Mouse (Mus musculus) monocyte, adult 5-6 weeks (primary cell): Measurements from ENCODE around the gene Palm2. TPM values are rescaled to one million over a fixed set of nuclear protein-coding genes. Genes with fewer than 3 reads are reported as not detected.

Experiments used
- ATAC-seq: fragments of 153-309, 156-312 bp; replicated peaks from 2 replicates; pipeline ENCODE4 v1.8.0; 2017; ENCODE audit warnings: mild to moderate bottlenecking; ENCODE audit not compliant: low TSS enrichment, insufficient number of reproducible peaks, severe bottlenecking, poor library complexity, low FRiP score
- total RNA-seq: library from RNA; stranded (forward); fragments of 200-1000, 200-491, 200-594 nt; gene quantifications from 3 replicates; pipeline ENCODE4 v1.2.3, GENCODE M21; 2017

Gene Palm2
- total RNA-seq, 1 experiment from 2014 or later, result not detected

DNA sequence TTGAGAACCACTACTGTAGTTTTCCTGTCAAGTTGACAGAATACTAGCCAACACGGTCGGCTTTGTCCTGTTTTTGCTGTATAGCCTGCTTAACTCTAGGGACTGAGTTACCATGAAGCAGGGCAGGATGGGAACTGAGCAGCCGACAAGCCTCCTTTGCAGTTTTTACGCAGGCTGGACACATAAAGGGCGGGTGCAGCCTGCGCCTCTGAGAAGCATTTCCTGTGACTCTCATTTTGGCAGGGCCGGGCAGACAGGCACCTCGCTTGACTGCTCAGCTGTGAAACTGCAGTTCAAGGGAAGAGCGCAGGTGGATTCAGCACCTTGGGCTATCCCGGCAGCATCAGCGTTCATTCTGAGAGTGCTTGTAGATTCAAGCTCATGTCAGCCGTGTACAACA is 247.5 kb downstream of the Palm2 start:
- peak; percentile 41; the same call in 1 of the 2 replicates for ATAC-seq

GRCm38 (mm10) chr4:57682341-57682740 is 248.3 kb downstream of the Palm2 start:
- ATAC-seq, result no peak

DNA sequence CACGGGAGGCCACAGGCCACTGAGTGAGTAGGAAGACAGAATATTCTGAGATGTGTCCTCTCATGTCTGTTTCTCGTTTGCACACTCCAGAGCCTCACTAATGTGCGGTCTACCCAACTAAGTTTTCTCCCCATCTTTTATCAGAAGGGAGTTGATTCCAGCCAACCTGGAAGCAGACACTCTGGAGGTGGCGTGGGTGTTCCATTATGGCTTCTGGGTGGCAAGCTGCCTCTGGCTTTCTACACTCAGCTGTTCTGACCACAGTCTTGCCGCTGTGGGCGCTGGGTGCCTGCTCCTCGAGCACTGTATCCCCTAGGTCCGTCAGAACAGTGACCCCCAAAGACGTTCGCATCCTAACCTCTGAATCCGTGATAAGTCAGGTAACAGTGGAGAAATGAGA is 248.9 kb downstream of the Palm2 start:
- no peak for ATAC-seq

DNA sequence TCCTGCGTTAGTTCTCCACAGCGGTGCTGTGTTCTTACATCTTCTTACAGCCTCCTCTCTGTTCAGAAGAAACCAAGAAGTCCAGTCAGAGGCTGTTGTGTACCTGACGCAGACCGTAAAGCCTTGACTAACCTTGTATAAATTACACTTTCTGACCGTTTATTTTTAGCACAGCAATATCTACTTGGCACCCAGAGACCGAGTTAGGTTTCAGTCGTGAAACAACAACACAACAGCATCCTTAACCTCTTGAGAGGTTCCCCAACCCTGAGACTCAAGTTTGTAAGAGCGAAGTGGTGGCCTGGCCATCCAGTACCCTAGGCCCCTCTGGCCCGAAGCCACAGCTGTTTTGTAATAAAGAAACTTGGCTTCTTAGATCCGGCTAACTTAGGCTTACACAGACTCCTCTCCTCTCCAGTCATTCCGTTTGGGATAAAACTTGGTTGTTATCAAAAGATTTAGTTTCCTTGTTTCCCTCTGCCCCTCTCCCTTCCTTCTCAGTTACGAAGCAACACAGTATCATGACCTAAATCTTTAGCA is 250.7 kb downstream of the Palm2 start:
- ATAC-seq, result no peak

- no peak for ATAC-seq
Observed at GRCm38 (mm10) chr4:57686736-57687135, 252.7 kb downstream of the Palm2 start.

DNA sequence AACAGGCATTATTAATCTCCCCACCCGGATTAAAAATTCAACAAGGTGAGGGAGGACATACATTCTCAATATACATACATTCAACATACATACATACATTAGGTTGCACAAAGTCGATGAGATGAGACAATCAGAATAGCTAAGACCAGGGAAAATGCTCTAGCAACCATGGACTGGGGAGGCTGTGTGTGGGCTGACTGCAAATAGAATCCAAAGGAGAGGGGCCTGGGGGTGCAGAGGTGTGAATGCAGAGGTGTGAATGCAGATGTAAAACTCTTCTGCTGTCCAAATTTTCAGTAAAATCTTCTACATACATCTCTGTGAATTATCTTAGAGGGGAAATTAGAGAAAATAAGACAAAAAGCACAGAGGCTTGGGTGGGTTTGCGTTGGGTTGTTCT is 253.5 kb downstream of the Palm2 start:
- ATAC-seq, result no peak

GRCm38 (mm10) chr4:57688131-57688530 is 254.1 kb downstream of the Palm2 start:
- no peak for ATAC-seq

DNA sequence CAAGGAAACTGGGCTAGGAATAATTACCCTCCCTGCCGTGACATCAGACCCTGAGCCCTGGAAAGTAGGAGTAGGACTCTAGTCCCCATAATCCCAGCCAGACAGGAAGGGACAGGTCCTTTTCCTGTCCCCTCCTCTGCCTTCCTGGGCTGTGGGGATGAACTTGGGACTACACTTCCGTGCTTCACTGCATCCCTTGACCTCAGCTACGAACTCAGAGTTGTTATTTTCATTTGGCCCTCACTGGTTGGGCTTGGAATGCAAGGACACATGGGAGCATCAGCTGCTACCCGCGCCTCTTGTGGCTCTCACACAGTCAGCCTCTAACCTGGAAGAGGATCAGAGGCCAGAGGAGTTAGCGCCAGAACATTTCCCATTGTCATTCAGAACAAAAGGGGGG is 256.0 kb downstream of the Palm2 start:
- no peak for ATAC-seq

GRCm38 (mm10) chr4:57690805-57691204 is 256.8 kb downstream of the Palm2 start:
- ATAC-seq, result no peak

DNA sequence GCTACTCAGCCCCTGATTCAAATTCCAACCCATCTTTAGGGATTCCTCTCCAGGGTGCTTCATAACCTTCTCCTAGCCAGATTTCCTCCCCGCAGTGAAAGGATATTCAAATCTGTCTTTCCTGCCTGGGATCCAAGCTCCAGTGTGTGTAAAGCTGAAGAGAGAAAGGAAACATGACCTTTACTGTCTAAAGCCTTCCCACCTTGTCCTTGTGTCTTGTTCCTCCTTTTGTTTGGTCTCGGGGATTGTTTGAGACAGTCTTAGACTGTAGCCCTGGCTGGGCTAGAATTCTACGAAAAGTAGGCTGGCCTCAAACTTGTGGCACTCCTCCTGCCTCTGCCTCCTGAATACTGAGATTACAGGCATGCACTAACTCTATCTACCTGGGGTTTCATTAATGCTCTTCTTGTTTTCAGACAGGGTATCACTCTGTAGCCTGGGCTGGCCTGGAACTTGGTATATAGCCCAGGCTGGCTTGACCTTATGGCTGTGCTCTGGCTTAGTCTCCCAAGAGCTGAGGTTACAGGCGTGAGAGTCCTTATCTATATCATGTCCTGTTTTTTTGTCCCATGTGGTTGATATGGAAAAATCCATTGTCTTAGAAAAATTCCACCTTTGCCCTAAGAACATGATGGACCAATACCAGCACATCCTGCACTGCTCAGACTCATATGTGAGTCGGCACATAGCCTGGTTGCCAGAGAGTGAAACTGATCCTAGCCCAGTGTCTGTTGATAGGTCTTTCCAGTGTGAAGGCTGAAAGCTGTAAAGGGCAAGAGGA is 260.5 kb downstream of the Palm2 start:
- no peak for ATAC-seq

GRCm38 (mm10) chr4:57696955-57697354 is 262.9 kb downstream of the Palm2 start:
- ATAC-seq, result no peak

DNA sequence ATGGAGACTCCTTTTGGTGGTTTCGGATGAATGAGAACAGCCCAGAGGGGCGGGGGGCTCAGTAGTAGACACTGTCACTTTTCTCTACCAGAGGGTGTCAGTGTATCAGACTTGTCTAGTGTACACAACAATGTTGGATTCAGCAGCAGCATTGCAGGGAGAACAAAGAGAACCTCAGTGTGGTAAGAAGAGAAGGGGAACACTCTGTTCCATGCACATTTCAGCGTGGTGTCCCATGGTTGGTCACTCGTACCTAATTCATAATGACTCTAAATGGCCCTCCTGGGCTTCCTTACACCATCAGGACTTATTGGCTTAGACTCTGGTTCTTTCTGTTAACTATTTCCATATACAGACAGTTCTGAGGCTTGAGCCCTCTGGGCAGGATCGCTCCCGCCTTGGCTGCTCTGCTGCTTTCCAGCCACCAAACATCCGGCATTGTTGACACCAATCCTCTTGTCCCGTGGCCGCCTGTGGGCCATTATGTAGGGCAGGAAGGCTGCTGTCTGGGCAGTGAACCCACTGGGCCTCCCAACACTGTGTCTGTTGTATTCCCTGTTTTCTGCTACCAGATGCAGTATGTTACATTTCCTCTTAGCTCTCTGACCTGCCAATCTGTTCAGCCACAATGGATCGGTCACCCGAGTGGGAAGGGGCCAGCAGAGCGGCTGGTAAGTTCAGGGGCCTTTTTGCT is 264.0 kb downstream of the Palm2 start:
- no peak for ATAC-seq

DNA sequence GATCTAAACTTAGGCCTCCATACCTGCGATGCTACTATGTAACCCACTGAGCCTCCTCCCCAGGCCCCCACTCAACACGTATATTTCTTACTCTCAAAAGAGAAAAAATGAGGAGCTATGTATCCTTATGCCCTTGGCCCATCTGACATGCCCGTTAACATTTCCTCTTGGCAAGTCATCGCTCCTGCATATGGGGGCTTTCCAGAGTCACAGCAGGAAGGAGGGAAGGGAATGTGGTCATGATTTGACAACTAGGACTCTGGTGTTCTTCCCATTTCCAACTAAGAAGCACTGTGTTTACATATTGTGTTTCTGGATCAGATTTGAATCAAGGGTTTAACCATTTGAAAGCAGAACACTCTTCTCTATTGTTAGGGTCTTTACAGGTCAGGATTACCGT is 267.5 kb downstream of the Palm2 start:
- no peak for ATAC-seq

GRCm38 (mm10) chr4:57703574-57704470 is 269.8 kb downstream of the Palm2 start:
- no peak for ATAC-seq

DNA sequence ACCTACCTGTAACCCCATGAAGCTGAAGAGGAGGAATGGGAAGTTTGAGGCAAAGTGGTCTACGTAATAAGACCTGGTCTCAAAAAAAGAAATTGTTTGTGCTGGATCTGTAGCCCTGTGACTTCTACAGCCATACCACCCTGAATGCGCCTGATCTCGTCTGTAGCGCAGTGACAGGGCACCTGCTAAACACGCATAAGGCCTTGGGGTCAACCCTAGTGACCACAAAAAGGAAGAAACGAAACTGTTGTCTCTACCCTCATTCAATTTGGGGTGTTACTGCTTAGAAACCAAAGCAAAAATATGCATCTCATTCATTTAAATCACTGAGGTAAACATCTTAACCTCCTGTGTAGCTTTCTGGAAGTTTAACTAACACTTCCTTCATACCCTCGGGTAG is 270.5 kb downstream of the Palm2 start:
- no peak for ATAC-seq

DNA sequence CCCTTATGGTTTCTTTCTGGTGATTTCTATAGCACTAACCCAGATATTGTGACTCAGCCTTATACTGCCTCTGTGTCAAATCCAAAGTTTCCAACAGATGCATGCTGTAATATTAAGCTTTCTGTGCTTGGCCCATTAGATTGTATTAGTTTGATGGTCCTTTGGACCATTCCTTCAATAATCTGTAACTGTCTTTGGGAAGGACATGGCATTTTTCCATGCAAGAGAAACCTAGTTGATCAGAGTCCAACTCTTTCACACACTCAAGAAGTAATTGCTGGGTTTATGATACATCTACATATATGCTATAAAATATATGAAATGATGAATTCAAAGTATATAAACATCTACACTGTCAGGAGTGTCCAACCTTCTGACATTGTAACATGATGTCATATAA is 281.8 kb downstream of the Palm2 start:
- no peak for ATAC-seq

DNA sequence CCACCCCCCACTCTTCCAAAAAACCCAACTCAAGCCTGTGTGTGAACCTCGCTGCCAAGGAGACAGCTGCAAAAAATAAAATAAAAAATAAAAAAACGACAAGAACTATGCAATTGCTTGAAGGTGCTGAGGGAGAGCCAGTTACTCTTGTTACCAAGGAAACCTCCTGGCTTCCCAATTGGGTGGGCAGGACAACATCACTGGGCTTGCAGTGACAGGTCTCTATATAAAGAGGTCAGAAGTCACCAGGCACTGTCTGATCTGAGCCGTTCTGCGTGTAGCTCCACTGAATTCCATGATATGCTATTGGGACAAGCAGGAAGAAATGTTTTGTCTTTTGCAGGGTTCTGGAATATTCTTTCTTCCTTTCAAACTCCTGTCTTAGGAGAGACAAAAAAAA is 282.7 kb downstream of the Palm2 start:
- ATAC-seq, result no peak

DNA sequence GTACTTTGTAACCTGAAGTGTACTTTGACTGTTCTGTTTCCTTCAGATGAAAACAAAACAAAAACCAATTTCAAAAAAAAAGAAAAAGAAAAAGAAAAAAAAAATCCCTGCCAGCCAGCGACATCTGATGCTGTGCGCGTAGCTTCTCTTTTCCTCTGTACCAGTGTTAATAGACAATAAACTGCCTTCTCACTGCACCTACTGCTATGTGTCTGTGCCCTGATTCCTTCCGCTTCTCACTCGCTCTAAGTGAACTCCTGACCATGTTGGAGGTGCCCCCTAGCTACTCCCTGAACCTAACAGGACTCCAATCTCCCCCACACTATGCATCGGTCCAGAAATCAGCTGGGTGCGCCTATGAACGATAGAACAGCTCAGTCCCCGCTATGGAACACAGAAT is 283.3 kb downstream of the Palm2 start, which contains the start of gene Akap2:
TSS of gene Akap2 (plus strand) at position 304 of the 400 bp plus-strand sequence.
- ATAC-seq, result no peak

GRCm38 (mm10) chr4:57719370-57719769 is 285.3 kb downstream of the Palm2 start:
- ATAC-seq, result no peak
